Mouse (Mus musculus) lung, postnatal 36 days (tissue): ENCODE measurements around the gene Fam49a.
"Not testable (repeated sequence)": the region's sequence is repeated elsewhere in the genome, so short reads cannot be mapped to it uniquely, and the experiment has no call there.

ENCODE experiments used
- DNase-seq: peaks from one replicate; pipeline ENCODE4 v3.0.0; 2022; ENCODE audit warnings: mixed read lengths

Gene Fam49a

DNA sequence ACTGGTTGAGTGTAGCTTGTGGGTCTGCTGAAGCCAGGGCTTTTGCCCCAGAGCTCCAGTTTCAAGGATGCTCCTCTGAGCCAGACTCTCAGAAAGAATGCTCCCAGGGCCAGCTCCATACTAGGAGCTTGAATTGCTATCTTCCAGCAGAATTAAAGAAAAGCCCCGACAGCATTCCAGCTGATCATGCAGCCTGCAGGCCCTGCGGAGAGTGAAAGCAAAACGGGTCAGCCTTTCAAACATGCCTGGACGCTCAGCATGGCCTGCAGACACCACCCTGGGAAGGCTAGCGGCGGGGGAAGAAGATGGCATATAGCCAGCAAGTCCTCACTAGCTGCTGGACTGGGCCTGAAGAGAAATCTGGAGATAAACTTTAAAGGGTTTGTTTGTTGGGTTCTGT, 55.0 kb downstream of the Fam49a start:
- peak; percentile 81 for DNase-seq

DNA sequence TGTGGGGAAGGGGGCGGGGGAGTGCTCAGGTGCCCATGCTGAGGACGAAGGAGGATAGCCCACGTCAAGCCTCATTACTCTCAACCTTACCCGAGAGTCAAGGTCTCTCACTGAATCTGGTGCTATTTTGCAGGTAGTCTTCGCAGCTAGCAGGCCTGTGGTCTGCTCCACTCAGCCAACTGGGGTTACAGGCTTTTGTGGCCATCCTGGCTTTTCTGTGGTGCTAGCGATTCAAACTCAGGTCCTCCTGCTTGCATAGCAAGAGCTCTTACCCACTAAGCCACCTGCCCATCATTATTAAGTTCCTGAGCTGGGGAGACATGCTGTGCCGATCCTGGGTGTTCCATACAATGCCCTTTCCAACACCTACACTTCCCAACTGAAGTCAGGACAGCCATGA, 55.7 kb downstream of the Fam49a start:
- no peak for DNase-seq

DNA sequence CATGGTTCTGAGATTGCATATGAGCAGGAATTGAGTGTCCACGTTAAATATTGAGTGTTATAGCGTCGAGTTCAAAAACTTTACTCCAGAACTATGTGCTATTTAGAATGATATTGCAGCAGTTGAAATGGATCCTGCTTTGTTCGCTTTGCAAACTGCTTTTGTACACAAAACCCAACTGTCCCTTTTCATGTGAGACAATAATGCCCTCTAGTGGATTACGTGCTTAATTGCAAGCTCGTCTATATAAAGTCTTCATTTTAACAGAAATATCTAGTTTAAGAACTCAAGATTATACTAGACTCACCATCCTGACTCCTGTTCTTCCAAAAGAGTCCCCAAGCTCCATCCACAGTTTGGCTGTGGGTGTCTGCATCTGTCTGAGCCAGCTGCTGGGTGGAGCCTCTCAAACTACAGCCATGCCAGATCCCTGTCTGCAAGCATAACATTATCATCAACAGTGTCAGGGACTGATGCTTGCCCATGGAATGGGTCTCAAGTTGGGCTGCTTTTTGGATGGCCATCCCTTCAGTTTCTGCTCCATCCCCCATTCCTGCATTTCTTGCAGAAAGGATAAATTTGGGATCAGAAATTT, 56.3 kb downstream of the Fam49a start:
- DNase-seq, result peak; percentile 58

DNA sequence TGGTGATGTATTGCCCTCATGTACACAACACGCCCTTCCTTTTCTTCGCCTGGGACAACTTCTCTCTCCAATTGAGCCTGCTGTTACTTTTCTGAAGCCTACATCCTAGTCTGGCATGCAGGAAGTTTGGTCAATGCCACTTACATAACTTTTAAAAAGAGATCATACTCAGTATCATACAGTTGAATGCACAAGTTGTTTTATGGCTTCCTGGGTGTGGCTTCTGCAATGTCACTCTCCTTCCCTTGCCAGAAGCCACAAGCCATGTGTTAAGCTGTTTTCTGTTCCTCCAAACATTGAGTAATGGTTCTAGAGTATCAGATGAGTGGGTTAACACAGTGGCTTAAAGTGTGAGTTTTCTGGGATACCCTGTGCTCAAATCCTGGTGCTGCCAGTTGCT, 58.8 kb downstream of the Fam49a start:
- peak; percentile 70 for DNase-seq

- DNase-seq, result no peak
These were observed 59.2 kb downstream of the Fam49a start for GRCm38 (mm10) chr12:12321111-12321510.

GRCm38 (mm10) chr12:12323084-12323483, 61.1 kb downstream of the Fam49a start:
- no peak for DNase-seq

DNA sequence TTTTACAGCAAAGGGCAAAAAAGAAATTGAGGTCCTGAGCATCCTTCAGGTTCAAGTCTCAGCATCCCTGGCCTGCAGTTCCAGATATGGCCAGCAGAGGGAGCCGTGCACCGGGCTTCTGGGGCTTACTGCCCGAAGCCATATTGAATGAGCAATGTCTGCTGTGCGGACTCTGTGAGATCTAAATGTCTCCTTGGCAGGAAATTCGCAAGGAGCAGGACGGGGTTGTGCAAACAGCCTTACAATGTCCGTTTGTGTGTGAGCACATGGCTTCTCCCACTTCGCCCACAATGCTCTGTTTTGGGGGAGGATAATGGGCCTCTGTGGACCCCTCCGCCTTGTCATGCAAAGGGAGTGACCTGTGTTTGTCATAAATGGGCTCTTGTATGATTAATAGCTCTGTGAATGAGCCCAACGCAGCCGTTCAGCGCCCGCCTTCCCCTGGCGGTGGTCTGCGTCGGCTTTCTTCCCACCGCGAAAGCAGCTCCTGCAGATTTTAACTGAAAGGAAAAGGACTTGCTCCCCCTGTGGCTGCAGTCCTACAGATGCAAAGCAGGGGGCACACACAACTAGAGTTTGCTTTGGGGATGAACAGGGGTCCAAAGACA, 61.8 kb downstream of the Fam49a start:
- DNase-seq, result peak; percentile 94

GRCm38 (mm10) chr12:12324266-12324665, 62.3 kb downstream of the Fam49a start:
- DNase-seq, result not testable (repeated sequence)

- no peak for DNase-seq
These were observed 71.8 kb downstream of the Fam49a start for GRCm38 (mm10) chr12:12333526-12334310.

DNA sequence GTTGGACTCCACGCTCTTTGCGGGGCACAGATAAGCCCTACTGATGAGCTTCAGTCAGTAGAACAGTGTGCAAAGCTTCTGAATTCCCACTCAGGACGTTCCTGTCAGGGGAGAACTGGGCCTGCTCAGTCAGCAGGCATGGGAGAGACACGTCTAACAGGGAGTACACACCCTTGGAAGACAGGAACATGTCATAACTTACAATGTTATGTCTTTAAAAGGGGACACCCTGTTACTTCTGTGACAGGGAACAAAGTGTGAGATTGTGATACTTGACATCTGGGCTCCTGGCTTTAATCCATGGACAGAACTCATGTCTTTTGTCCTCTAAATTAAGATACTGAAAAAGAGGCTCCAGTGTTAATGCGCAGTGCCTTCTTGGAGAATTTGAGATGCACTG, 72.5 kb downstream of the Fam49a start:
- peak; percentile 63 for DNase-seq

- no peak for DNase-seq
These were observed 73.6 kb downstream of the Fam49a start for GRCm38 (mm10) chr12:12335566-12335965.

GRCm38 (mm10) chr12:12337378-12337777, 75.4 kb downstream of the Fam49a start:
- DNase-seq, result no peak

DNA sequence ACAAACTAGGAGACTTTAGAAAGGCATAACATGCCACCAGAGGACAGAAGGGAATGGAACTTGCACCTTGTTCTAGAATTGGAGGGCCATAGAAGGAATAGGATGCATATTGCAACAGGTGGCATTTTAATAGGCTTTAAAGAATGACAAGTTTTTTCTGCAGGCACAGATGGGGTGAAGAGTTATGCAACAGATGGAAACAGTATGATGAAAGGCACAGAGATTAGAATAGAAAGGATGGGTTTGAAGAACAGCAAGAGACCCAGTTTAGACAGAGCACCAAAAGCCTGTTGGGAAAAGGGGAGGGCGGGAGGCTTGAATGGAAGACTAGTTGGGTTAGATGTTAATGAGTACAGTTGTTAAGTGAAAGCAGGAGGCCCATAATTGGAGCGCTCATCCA, 81.4 kb downstream of the Fam49a start:
- no peak for DNase-seq

DNA sequence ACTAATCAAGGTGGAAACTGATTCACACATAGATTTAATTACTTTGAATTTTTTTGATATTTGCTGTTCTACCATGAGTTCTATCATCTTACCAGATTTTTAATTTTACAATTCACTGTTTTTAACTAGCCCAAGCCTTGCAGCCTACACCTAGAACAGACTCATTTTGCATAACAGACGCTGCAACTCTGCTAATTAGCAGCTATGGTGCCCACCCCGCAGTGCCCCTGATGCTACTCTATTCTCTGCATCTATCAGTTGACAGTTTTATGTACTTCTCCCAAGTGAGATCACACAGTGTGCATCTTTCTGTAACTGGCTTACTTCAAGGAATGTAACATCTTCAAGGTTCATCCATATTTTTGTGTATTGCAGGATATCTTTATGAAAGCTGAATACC, 86.7 kb downstream of the Fam49a start:
- DNase-seq, result no peak

GRCm38 (mm10) chr12:12349645-12350288, 87.8 kb downstream of the Fam49a start:
- peak; percentile 26 for DNase-seq

GRCm38 (mm10) chr12:12351816-12352552, 90.0 kb downstream of the Fam49a start:
- no peak for DNase-seq

- peak; percentile 28 for DNase-seq
These were observed 92.2 kb downstream of the Fam49a start for GRCm38 (mm10) chr12:12354115-12354653.

DNA sequence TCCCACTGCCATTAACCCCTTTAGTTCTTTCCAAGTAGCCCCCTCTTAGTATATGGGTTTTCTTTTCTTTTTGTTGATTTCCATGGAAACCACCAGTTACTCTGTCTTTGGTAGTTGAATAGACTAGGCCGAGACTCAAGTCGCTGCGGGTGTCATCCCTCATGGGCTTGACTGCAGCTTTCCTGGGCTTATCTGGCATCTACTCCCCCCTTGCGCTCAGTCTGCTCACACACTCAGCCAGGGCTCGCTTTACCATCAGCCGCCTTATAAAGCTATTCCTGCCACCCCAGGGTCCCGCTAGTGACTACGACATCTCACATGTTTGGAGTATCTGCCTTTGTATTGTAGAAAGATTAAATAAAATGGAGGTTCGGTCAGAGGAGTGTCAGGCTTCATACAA, 94.1 kb downstream of the Fam49a start:
- no peak for DNase-seq

DNA sequence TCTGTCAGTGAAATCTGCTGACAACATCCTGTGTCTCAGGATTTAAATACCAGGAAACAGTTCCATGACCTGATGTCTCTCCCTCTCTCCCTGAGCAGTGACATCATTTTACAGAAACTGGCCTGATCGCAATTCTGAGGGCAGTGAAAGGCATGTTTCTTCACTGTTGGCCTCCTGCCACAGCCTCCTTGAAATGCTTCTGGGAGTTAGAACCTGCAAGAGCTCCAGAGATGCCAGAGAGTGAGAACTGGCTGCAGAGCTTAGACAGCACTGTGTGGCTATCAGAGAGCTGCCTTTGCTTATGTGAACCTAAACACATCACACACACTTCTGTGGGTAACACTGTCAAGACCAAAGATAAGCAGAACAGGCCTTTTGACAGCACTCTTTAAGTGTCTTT, 94.5 kb downstream of the Fam49a start:
- DNase-seq, result peak; percentile 67

DNA sequence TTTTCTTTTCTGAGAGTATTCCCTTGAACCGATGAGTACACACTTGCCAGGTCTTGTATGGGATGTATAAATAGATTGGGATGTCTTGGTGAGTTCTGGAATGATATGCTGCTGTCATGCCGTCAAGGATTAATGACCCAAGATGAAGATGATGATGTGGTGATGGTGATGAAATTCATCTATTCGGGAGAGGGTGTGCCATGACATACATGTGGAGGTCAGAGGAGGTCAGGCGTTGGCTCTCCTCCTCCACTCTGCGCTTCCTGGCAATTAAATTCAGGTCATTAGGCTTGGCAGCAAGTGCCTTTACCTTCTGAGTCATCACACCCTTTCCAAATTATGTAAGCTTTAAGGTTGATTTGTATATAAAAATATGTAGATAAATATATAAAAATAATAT, 95.0 kb downstream of the Fam49a start:
- no peak for DNase-seq

DNA sequence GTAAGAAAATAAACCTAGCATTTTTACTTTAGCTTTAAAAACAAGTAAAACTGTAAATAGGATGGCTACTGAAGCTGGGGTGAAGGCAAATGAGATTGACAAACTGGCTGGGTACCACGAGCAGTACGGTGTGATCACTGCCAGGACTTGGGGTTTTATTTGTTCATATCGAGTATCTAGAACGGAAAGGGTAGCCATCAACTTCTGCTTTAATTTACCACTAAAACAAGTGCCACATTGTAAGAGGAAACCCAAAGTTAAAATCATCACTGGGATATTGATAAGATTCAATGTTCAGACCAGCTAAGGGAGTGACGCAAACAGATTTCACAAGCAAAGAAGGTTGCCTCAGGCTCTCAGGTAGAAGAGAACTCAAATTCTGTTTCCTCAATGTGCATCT, 98.0 kb downstream of the Fam49a start:
- DNase-seq, result no peak

DNA sequence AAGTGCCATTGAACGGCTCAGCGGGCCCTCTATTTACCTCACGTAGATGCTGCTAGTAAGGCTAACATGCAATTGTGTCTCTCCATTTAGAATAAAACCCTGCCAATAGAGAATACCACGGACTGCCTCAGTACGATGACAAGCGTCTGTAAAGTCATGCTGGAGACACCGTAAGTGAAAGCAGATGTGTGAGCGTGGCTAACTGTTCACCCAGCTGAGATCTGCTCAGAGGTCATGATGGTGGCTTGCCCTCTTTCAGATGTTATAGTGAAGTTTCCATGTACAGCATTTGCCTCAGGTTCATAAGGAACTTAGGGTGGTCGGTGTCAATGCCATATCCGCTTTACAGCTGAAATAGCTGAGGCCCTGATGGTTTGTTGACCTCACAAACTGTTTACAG, 100.4 kb downstream of the Fam49a start:
- DNase-seq, result no peak

DNA sequence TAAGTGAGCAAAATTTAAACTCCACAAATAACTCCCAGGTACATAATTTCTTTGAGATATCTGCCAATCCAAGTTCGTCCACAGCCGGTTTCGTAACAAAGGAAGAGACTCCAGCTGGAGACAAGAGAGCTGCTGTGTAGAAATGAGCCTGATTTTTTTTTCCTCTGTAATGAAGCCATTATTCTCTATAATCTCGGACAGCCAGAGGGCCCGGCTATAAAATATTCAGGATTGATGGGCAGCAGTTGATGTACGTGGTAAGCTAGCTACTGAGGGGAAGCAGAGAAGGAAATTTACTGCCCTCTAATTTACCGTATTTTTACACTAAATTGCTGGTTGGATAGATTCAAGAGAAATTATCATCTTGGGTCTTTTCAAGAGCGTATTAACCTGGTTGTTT, 102.3 kb downstream of the Fam49a start:
- no peak for DNase-seq
